Mouse (Mus musculus) megakaryocyte, embryonic 14.5 days (primary cell): ENCODE results near the gene Olfr1417.

Experiments
- FLI1 ChIP-seq: IDR thresholded peaks from 2 replicates; pipeline ENCODE4 v1.6.1; 2012; ENCODE audit warnings: low read length, inconsistent platforms, mixed read lengths
- GATA1 ChIP-seq: IDR thresholded peaks from 3 replicates; pipeline ENCODE4 v1.6.1; 2012; ENCODE audit warnings: mixed read lengths, low read length, inconsistent platforms, borderline replicate concordance

DNA sequence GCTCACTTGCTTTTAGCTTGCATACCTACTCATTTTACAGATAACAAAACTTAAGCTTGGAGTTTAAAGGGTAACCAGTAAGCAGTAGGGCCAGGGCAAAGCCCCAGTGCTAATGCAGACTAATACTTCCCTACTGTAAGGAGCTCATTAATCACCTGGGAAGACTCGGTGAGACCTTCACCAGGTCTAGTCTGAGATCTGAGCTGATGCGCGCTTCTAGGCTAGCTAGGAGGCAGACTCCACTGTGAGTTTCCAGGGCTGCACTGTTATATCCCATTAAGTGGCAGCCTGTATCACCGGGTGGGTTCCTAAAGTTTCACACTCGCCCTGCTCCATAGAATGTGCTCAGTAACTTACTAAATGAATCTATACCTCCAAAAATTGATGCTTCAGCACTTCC lies 21.4 kb downstream of the Olfr1417 start:
- no peak for TF ChIP-seq GATA1
- no peak for TF ChIP-seq FLI1
